Mouse (Mus musculus) lung, postnatal 0 days (tissue): ENCODE measurements around the gene Grb14.

Experiments used
- CTCF ChIP-seq: IDR thresholded peaks from 2 replicates; pipeline ENCODE4 v1.5.1; 2016; ENCODE audit warnings: antibody characterized with exemption, mild to moderate bottlenecking
- EP300 ChIP-seq: IDR thresholded peaks from 2 replicates; pipeline ENCODE4 v1.6.1; 2016; ENCODE audit warnings: antibody characterized with exemption, mild to moderate bottlenecking, control low read depth

DNA sequence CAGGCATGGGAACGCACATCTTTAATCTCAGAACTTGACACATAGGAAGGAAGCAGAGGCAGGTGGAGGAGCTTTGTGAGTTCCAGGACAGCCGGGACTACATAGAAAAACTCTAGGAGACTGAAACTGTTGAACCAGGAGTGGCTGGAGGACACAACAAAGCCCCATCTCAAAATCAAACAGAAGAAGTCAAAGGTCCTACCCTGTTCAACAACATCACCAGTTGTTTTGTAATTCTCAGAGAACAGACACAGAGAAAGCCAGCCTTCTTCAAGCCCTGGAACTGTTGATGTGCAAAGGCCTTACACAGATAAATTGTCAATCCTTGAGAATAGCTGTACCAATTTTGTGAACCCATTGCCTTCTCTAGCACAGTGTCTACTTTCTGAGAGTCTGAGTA, 29.7 kb downstream of the Grb14 start:
- TF ChIP-seq EP300 (no peak), CTCF (no peak)
